Mouse (Mus musculus): ENCODE results near the gene Bhlhb9.

GRCm38 (mm10) chrX:135805780-135806179 lies 8.4 kb downstream of the Bhlhb9 start:
- no peak for TF ChIP-seq CTCF (IDR thresholded peaks at IDR 0.05; ENCODE audit: low read depth, low read length)
- no peak for TF ChIP-seq POLR2A (IDR thresholded peaks at IDR 0.05; ENCODE audit: borderline replicate concordance, low read depth, low read length)

All from bone marrow macrophage, adult 2 months (primary cell).